Mouse (Mus musculus) heart, adult 2 months (tissue): ENCODE measurements around the gene Adcy2. TPM values are rescaled to one million over a fixed set of nuclear protein-coding genes. Genes with fewer than 3 reads are reported as not detected.

Experiments used
- DNase-seq, 2 experiments: peaks; one replicate each; pipeline ENCODE4 v3.0.0; 2021
- H3K27ac ChIP-seq: fragments of 200-600 bp; 2 replicates; pipeline ENCODE4 v1.8.1; 2022
- H3K27me3 ChIP-seq: fragments of 200-500 bp; 2 replicates; pipeline ENCODE4 v1.6.1; 2012; ENCODE audit warnings: mild to moderate bottlenecking, low read length, inconsistent platforms, mixed read lengths; ENCODE audit not compliant: control insufficient read depth, insufficient read depth
- H3K36me3 ChIP-seq: fragments of 200-500 bp; 2 replicates; pipeline ENCODE4 v1.6.1; 2012; ENCODE audit warnings: low read length, inconsistent platforms; ENCODE audit not compliant: control insufficient read depth, insufficient read depth
- H3K4me1 ChIP-seq: fragments of 200-500 bp; 2 replicates; pipeline ENCODE4 v1.6.1; 2011; ENCODE audit warnings: low read length; ENCODE audit not compliant: control insufficient read depth, insufficient read depth
- H3K4me3 ChIP-seq: fragments of 200-600 bp; 2 replicates; pipeline ENCODE4 v1.8.1; 2022
- H3K79me2 ChIP-seq: fragments of 200-500 bp; replicated peaks from 2 replicates; pipeline ENCODE4 v1.6.1; 2012; ENCODE audit warnings: mild to moderate bottlenecking, inconsistent platforms, low read length, moderate library complexity, mixed read lengths; ENCODE audit not compliant: control insufficient read depth, insufficient read depth
- H3K9ac ChIP-seq: fragments of 200-500 bp; 2 replicates; pipeline ENCODE4 v1.6.1; 2012; ENCODE audit warnings: low read depth, mild to moderate bottlenecking, control low read depth, inconsistent platforms, low read length, mixed read lengths
- CTCF ChIP-seq: fragments of 200-600 bp; IDR thresholded peaks from 2 replicates; pipeline ENCODE4 v1.8.1; 2022; ENCODE audit warnings: antibody characterized with exemption, mild to moderate bottlenecking, moderate library complexity
- EP300 ChIP-seq: fragments of 200-500 bp; IDR thresholded peaks from 2 replicates; pipeline ENCODE4 v1.6.1; 2011; ENCODE audit warnings: low read depth, low read length, control low read depth; ENCODE audit not compliant: insufficient read depth
- POLR2A ChIP-seq: fragments of 200-500 bp; IDR thresholded peaks from 2 replicates; pipeline ENCODE4 v1.6.1; 2011; ENCODE audit warnings: mild to moderate bottlenecking, low read depth, low read length, control low read depth; ENCODE audit not compliant: insufficient read depth
- WGBS: fragments of 180-500 bp; shearing (Covaris S2); methylation state at CpG from one replicate; pipeline ENCODE4 v1.1.7; 2018; 5-methylcytosine and 5-hydroxymethylcytosine counted together
- intact Hi-C: fragments of 180-260 bp; cut with DNase I; formaldehyde crosslinking; loops from one replicate; pipeline ENCODE4 v1.15.1; 2025
- polyA plus RNA-seq: library from polyadenylated mRNA; depleted of rRNA; stranded (reverse); fragments of >200 nt; gene quantifications from 2 replicates; pipeline ENCODE4 v1.2.3, GENCODE M21; 2012
- total RNA-seq, 2 experiments: library from RNA; stranded (reverse); gene quantifications; 2 replicates each; pipeline ENCODE4 v1.2.3; 2021

Adcy2 gene
- total and polyA plus RNA-seq, 3 experiments: 0.16 to 0.43 (median 0.32) TPM

- intact Hi-C loops: no loop called here
- WGBS: 58% methylated on average over 2 of the region's 2 CpGs
- Histone ChIP-seq H3K36me3 (no peaks in the 10 kb centered on the region), H3K9ac (no peak overlapping the region), H3K4me1 (no peaks in the 10 kb centered on the region), H3K27ac (no peak overlapping the region), H3K4me3 (no peak overlapping the region), H3K79me2 (no peaks in the 10 kb centered on the region), H3K27me3 (no peaks in the 10 kb centered on the region; the same call in 1 of the 2 replicates)
- TF ChIP-seq CTCF: no peak
- DNase-seq: no peak
Observed at GRCm38 (mm10) chr13:68942735-68943134, 56.6 kb downstream of the Adcy2 start.

GRCm38 (mm10) chr13:68941429-68941828 lies 57.9 kb downstream of the Adcy2 start:
- H3K9ac ChIP-seq: no peak overlapping the region
- H3K27ac ChIP-seq: no peak overlapping the region
- H3K4me1 ChIP-seq: no peaks in the 10 kb centered on the region
- H3K36me3 ChIP-seq: no peaks in the 10 kb centered on the region
- no peaks in the 10 kb centered on the region for H3K79me2 ChIP-seq
- H3K27me3 ChIP-seq: no peaks in the 10 kb centered on the region
- H3K4me3 ChIP-seq: no peak overlapping the region
- TF ChIP-seq POLR2A (no peak), CTCF (no peak), EP300 (no peak)
- intact Hi-C loops: no loop called here
- 83% methylated on average over 1 of the region's 1 CpGs for WGBS
- no peak for DNase-seq

- no peak for DNase-seq
- Histone ChIP-seq H3K79me2 (no peaks in the 10 kb centered on the region), H3K4me3 (no peak overlapping the region), H3K27me3 (no peaks in the 10 kb centered on the region), H3K36me3 (no peaks in the 10 kb centered on the region), H3K27ac (no peak overlapping the region), H3K4me1 (no peaks in the 10 kb centered on the region), H3K9ac (no peak overlapping the region)
- intact Hi-C loops: no loop called here
- 61% methylated on average over 1 of the region's 1 CpGs for whole genome bisulfite sequencing
- TF ChIP-seq CTCF (no peak), POLR2A (no peak), EP300 (no peak)
Observed at GRCm38 (mm10) chr13:68932283-68932647, 67.1 kb downstream of the Adcy2 start.

- Histone ChIP-seq H3K4me3 (no peak overlapping the region), H3K79me2 (no peaks in the 10 kb centered on the region), H3K9ac (no peak overlapping the region), H3K4me1 (no peaks in the 10 kb centered on the region), H3K27ac (no peak overlapping the region), H3K36me3 (no peaks in the 10 kb centered on the region), H3K27me3 (no peaks in the 10 kb centered on the region)
- TF ChIP-seq EP300 (no peak), POLR2A (no peak)
- 81% methylated on average over 8 of the region's 8 CpGs for WGBS
- intact Hi-C loops: no loop called here
- DNase-seq: no peak
Observed at GRCm38 (mm10) chr13:68931602-68932282, 67.6 kb downstream of the Adcy2 start.

- no peaks in the 10 kb centered on the region for H3K27me3 ChIP-seq
- 48% methylated on average over 6 of the region's 6 CpGs for WGBS
- intact Hi-C loops: no loop called here
- no peak for DNase-seq
- H3K27ac ChIP-seq: no peak overlapping the region
- H3K79me2 ChIP-seq: no peaks in the 10 kb centered on the region
- H3K4me1 ChIP-seq: no peaks in the 10 kb centered on the region
- H3K4me3 ChIP-seq: no peak overlapping the region
- no peak for TF ChIP-seq POLR2A
- no peak for TF ChIP-seq EP300
- TF ChIP-seq CTCF: no peak
- no peaks in the 10 kb centered on the region for H3K36me3 ChIP-seq
- H3K9ac ChIP-seq: no peak overlapping the region
Observed at GRCm38 (mm10) chr13:68928469-68928868, 70.9 kb downstream of the Adcy2 start.

GRCm38 (mm10) chr13:68913666-68914288 lies 85.6 kb downstream of the Adcy2 start:
- H3K4me1 ChIP-seq: no peaks in the 10 kb centered on the region
- intact Hi-C loops: no loop called here
- H3K36me3 ChIP-seq: no peaks in the 10 kb centered on the region
- H3K27me3 ChIP-seq: no peaks in the 10 kb centered on the region
- TF ChIP-seq POLR2A: no peak
- no peak for TF ChIP-seq EP300
- no peak overlapping the region for H3K4me3 ChIP-seq
- WGBS: 67% methylated on average over 11 of the region's 11 CpGs
- no peaks in the 10 kb centered on the region for H3K79me2 ChIP-seq
- DNase-seq: no peak
- no peak overlapping the region for H3K9ac ChIP-seq
- H3K27ac ChIP-seq: no peak overlapping the region
